Mouse (Mus musculus) T-helper 2 cell (primary cell): Measurements from ENCODE around the gene Slc15a3.

Experiments
- in situ Hi-C: fragments of 300-600 bp; cut with MboI, MseI; formaldehyde crosslinking; loops from one replicate; pipeline ENCODE4 v1.15.1; 2025; ENCODE audit warnings: high pct_unique_total_duplicates

Gene Slc15a3

DNA sequence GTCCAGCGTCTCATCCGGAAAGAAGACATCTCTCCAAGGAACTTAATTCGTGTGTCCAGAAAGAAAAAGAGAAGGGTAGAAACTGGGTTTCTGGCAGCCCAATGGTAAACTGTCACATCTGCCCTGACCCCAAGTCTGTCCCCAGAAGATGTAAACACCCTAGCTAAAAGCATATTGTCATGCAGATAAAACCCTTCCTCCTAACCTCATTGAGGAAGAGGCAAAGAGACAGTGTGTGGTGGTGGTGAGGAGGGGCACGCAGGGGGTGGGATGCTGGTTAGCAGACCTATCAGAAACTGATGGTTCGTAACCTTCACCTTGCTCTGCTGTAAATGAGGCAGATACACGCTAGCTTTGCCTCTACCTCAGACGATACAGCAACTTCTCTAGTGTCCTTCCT, 18.2 kb upstream of the Slc15a3 start:
- in situ Hi-C loops = loop anchor here (10.0 kb wide), 1 partner anchor 1803 kb away; no protein-coding TSS in a partner anchor

- in situ Hi-C loops = loop anchor here (10.0 kb wide), 1 partner anchor 1802 kb away; no protein-coding TSS in a partner anchor
Observed at GRCm38 (mm10) chr19:10822534-10822933, 17.0 kb upstream of the Slc15a3 start.

DNA sequence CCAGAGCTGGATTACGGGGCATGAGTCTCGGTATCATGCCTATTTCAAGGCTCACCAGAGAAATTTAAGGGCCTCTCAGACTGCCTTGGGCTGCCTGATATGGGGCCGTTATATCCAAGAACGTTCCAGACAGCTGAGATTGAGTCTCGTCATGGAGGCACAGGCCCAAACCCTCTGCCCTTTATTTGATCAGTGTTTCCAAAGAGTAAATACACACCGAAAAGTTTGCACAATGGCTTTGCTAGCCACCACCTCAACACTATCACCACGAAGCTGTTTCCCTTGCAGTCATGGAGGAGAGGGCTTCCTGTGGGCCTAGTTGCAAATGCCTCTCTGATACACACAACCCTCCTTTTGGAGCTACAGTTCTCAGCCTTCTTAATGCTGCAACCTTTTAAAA, 15.5 kb upstream of the Slc15a3 start:
- in situ Hi-C loops = loop anchor here (10.0 kb wide), 1 partner anchor 1801 kb away; no protein-coding TSS in a partner anchor

DNA sequence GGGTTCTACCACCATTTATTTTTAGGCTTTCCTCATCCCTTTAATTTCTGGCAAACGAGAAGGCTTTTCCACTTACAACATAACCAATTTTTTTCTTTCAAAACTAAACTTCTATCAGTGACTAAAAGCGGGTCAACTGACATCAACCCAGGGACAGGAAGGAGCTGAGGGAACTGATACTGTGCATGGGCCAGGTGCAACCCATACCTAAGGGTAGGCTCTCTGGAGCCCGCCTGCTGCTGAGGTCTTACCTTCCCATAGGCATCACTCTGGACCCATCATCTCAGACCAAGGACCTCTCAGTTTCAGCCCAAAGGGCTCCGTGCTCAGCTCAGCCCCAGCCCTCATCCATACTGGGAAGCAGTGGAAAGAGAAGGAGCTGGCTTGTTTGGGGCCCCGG, 11.2 kb upstream of the Slc15a3 start:
- in situ Hi-C loops = loop anchor here (5.0 to 10.0 kb wide), 2 partner anchors 91 to 1796 kb away; partner anchors contain the start of gene Cd5

DNA sequence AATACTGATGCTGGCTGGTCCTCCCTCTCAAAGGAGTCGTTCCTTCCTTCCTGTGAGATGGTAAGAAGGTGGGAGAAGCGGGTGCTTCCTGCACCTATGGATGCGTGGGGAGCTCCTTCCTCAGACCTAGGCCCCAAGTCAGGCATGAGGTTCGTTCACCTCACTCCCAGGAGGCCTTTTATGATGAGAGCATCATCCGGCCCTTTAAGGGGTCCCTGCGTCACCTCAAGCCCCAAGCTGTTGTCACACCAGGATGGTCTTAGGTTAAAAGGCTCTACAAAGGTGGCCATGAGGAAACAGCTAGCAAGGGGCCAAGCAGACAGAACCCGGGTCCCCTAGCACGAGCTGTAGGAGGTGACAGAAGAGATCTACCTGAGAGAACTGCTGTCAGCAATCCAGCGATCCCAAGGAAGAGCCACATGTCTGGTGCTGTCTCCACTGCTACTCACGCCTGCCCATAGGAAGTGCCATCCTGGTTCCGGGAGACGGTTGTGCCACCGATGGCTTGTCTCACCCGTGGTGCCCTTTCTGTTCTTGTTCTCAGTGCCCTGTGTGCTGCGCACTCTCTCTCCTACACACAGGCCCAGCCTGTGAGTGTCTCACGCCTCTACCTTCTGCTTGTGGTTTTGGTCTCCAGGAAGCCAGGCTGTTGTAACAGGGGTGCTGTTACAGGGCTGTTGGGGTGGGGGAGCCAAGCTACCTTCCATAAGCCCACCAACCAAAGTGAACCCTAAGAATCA, 9.9 kb upstream of the Slc15a3 start, which contains the start of gene Cd6:
TSS of gene Cd6 (minus strand) at position 623 of the 740 bp plus-strand sequence.
- in situ Hi-C loops = loop anchor here (5.0 to 10.0 kb wide), 2 partner anchors 92 to 1795 kb away; partner anchors contain the start of gene Cd5

DNA sequence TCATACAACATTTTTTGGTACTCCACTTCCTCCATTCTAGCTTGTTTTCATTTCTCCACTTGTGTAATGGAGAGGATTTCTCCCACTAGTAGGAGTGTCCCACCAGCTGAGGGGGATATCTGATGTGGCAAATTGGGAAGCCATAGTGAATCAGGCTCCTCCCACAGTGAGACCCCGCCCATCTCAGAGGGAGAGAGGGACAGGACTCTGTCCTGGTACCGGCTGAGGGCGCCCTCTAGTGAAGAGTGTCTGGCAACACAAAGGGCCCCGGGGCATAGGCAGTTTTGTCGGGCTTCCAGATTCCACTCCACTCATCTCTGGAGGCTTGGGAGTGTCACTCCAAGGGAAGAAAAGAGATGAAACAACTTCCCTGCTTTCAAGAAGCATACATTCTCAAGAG, 8.1 kb upstream of the Slc15a3 start:
- in situ Hi-C loops = no loop called here

GRCm38 (mm10) chr19:10832030-10832429, 7.5 kb upstream of the Slc15a3 start:
- in situ Hi-C loops = no loop called here

DNA sequence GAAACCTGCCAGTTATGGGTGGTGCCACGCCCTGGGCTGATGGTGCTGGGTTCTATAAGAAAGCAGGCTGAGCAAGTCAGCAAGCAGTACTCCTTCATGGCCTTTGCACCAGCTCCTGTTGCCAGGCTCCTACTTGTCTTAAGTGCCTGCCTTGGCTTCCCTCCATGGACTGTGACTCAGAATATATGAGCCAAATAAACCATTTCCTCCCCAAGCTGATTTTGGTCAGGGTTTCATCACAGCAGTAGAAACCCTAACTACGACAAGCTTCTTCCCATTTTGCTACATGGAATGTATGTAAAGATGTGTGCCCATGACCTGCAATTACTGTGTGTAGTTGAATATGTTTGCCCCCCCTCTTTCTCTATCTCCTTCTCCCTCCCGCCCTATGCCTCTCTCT, 5.9 kb upstream of the Slc15a3 start:
- in situ Hi-C loops = no loop called here

GRCm38 (mm10) chr19:10835671-10836070, 3.9 kb upstream of the Slc15a3 start:
- in situ Hi-C loops = loop anchor here (5.0 kb wide), 1 partner anchor 42 kb away; no protein-coding TSS in a partner anchor

DNA sequence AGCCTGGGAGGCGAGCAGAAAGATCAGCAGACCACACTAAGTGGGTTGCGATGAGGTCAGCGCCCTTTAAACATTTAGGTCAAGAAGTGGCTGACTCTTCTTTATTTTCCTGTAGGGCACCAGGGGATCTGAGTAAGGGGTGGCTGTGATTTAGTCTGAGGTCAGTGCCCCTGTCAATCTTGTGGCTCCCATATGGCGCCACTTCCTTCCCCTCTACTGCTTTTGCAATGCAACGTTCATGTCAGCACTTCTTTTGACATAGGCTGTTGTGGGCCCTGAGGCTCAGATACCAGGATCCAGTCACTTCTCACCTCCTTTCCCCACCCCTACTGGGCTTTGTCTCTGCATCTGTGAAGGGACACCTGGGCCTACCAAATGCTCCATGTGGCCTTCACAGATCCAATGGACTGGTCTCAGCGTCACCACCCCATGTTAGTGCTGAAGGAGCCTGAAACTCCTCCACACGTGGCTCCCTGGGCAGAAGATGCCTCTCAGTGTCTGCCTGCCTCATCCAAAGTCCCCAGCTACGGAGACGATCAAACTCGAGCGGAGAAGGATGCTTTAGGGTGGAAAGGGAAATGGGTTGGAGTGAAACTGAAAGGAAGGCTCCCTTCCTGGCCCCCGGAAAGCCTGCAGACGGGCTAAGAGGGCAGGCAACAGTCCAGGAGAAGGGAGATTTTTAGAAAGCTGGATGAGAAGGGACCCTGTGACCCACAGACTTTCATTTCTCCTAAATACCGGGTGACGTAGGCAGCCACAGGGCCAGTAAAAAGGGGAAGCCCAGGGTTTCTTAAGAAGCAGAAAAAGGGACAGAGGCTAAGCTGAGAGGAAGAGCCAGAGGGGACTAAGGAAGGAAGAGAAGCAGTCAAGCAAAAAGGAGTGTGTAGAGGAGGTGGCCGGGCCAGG, 2.4 kb downstream of the Slc15a3 start:
- in situ Hi-C loops = no loop called here

GRCm38 (mm10) chr19:10842914-10843313, 3.4 kb downstream of the Slc15a3 start:
- in situ Hi-C loops = no loop called here

DNA sequence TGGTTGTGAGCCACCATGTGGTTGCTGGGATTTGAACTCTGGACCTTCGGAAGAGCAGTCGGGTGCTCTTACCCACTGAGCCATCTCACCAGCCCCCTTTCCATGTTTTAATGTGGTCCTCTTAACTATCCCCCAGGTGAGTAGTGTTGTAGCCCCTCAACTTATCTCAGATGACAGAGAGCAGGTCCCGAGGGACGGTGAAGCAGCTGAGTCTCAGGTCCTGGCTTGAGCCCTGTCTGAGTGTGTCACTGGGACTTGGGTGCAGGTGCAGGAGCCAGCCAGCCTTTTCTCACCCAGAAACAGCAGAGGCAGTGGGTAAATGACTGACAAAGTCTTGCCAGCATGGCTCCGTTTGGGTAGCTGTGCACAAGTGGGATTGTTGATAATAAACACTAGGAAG, 4.7 kb downstream of the Slc15a3 start:
- in situ Hi-C loops = no loop called here

DNA sequence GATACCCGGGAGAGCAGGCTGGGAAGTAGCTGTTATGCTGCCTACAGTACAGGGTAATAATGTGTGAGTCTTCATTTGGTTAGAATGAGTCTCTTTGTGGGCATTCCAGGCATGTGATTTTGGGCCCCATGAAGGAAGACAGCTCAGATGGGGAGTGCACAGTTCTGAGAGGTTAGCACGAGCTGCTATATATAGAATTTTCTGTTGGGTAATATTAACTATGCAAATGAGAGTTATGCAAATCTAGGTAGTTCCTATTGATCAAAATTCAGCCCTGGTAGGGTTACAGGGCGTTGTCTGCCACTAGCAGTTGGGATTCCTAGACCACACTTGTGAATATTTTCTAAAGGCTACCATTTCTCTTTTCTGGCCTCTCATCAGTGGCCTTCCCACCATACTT, 5.9 kb downstream of the Slc15a3 start:
- in situ Hi-C loops = no loop called here

- in situ Hi-C loops = no loop called here
Observed at GRCm38 (mm10) chr19:10846150-10846549, 6.6 kb downstream of the Slc15a3 start.

GRCm38 (mm10) chr19:10847311-10848087, 8.0 kb downstream of the Slc15a3 start:
- in situ Hi-C loops = no loop called here

GRCm38 (mm10) chr19:10855422-10855821, 15.9 kb downstream of the Slc15a3 start:
- in situ Hi-C loops = no loop called here

GRCm38 (mm10) chr19:10856520-10856919, 17.0 kb downstream of the Slc15a3 start:
- in situ Hi-C loops = no loop called here

DNA sequence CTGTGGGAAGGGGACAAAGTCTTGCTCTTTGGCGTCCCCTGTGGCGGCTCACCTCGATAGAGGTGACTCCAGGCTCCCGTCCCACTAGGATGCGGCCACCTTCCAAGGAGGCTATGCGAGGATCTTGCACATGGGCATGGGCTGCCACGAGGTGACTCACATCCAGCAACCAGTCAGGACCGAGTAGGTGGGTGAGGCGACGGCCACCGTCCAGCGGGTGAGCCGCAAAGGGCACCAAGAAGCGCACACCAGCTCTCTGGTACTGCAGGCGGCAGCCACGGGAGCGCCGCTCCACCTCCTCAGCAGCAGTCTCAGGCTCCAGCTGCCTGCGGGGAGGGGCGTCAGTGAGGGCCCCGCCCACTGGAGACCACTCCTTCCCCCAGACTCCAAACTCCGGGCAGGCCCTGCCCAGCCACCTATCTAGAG, 20.6 kb downstream of the Slc15a3 start:
- in situ Hi-C loops = no loop called here

- in situ Hi-C loops = no loop called here
Observed at GRCm38 (mm10) chr19:10866351-10866750, 26.8 kb downstream of the Slc15a3 start.

DNA sequence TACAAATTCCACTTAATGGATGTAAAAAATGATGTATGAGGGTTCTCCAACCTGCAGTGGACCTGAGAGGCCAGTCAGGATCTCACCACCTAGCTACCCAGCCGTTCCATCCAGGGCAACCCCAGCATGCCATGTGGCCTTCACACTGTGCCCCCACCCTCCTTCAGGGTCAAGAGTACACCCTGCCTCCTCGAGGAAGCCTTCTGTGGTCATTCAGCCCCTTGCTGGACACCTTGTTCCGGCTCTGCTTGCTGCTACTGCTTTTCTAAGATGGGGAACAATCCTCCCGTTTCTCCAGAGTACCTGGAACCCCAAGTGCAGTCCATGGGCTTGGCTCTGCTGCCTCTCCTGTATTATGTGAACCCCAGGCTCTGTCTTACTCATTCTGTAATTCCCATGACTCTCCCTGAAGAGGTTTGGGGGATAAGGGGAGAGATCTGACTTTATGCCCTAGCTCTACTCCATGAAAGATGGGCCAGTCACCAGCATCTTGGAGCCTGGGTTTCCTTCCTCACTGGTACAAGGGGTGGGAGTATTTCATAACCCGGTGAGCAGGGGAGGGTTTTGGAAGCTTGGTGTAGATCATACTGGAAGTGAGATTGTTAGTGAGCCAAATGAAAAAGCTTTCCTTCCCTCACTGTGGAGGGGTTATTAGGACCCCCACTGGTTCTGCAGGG, 28.6 kb downstream of the Slc15a3 start:
- in situ Hi-C loops = no loop called here

DNA sequence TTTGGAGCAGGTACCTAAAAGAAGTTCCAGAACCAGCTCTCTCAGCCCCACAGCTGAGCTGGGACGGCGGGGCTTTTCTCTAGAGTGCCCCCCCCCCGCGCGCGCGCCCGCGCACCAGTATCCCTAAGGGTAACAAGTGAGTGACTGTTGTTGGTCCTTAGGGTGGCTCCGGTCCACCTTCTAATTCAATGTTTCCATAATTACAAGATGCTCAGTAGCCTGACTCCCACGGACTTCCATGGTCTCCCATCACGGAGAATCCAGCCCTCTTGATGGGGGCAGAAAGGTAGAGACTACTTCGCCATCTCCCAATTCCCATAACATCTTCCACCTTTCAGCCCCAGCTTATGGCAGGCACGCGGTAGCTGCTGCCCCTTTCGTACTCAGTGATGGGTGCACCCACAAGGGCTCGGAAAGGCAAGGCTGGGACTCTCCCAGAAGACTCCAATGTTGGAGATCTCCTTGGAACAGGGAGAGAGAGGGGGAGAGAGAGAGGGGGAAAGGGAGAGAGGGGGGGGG, 29.2 kb downstream of the Slc15a3 start:
- in situ Hi-C loops = no loop called here
